Mouse (Mus musculus): ENCODE measurements around the gene Nos1. TPM values are rescaled to one million over a fixed set of nuclear protein-coding genes. Genes with fewer than 3 reads are reported as not detected.
A peak's percentile ranks its signal among the peaks of the same experiment; 100 is the strongest.

The Nos1 gene
- polyA plus RNA-seq, 1 experiment from 2014 or later, result 0.60 TPM

GRCm38 (mm10) chr5:117964750-117965149 lies 183.9 kb downstream of the Nos1 start:
- Histone ChIP-seq H3K4me1 (no peaks in the 10 kb centered on the region), H3K27ac (replicated peaks) (no peak overlapping the region), H3K9me3 (replicated peaks) (no peaks in the 10 kb centered on the region), H3K27me3 (no peaks in the 10 kb centered on the region), H3K4me3 (replicated peaks) (no peak overlapping the region), H3K9ac (no peak overlapping the region), H3K4me2 (replicated peaks) (no peak overlapping the region), H3K36me3 (no peaks in the 10 kb centered on the region)
- ATAC-seq (ENCODE audit: insufficient number of reproducible peaks, low FRiP score, low TSS enrichment, low read depth), result no peak
- WGBS, result 36% methylated on average over 9 of the region's 9 CpGs

DNA sequence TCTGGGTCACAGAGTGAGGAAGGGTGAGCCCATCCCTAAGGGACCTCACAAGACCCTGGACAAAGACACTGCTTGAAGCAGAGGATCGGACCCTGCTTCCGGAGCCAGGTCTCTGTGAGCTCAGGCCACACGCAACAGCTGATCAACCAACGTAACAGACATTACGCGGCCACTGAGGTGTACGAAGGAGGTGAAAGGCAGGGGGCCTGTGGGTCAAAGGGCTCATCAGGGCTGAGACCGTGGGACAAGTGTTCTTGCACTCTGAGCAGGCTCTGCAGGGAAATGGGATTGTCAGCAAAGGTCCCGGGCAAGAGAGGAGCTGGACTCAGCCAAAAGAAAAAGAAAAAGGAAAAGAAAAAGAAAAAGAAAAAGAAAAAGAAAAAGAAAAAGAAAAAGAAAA lies 186.1 kb downstream of the Nos1 start:
- no peaks in the 10 kb centered on the region for H3K9me3 ChIP-seq (replicated peaks)
- H3K4me3 ChIP-seq (replicated peaks), result no peak overlapping the region
- H3K4me2 ChIP-seq (replicated peaks), result no peak overlapping the region
- no peak for ATAC-seq (ENCODE audit: insufficient number of reproducible peaks, low FRiP score, low TSS enrichment, low read depth)
- H3K27me3 ChIP-seq, result no peaks in the 10 kb centered on the region
- H3K27ac ChIP-seq (replicated peaks), result no peak overlapping the region
- H3K9ac ChIP-seq, result no peak overlapping the region
- no peaks in the 10 kb centered on the region for H3K4me1 ChIP-seq
- H3K36me3 ChIP-seq, result no peaks in the 10 kb centered on the region
- WGBS, result 69% methylated on average over 9 of the region's 9 CpGs

DNA sequence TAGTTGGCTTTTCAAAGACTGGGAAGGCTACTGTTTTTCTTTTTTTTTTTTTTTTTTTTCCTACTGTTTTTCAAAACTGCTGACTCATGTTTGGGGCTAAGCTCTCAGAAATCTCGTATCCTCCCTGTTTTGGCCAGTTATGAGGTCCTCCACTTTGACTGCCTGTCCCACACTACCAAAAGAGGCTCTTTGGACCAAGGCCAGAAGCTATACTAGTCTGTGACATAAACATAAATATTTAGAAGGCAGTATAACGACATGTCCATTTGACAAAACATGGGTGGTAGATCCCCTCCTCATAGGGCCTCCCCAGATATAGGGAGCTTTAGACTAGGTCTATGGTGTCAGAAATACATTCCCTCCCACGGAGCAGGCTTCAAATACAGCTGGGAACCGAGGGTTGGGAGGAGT lies 186.8 kb downstream of the Nos1 start:
- Histone ChIP-seq H3K27me3 (no peaks in the 10 kb centered on the region), H3K4me2 (replicated peaks) (no peak overlapping the region), H3K4me1 (no peaks in the 10 kb centered on the region), H3K9me3 (replicated peaks) (no peaks in the 10 kb centered on the region), H3K36me3 (no peaks in the 10 kb centered on the region), H3K4me3 (replicated peaks) (no peak overlapping the region), H3K27ac (replicated peaks) (no peak overlapping the region), H3K9ac (no peak overlapping the region)
- WGBS, result 55% methylated on average over 4 of the region's 4 CpGs
- ATAC-seq (ENCODE audit: insufficient number of reproducible peaks, low FRiP score, low TSS enrichment, low read depth), result no peak

DNA sequence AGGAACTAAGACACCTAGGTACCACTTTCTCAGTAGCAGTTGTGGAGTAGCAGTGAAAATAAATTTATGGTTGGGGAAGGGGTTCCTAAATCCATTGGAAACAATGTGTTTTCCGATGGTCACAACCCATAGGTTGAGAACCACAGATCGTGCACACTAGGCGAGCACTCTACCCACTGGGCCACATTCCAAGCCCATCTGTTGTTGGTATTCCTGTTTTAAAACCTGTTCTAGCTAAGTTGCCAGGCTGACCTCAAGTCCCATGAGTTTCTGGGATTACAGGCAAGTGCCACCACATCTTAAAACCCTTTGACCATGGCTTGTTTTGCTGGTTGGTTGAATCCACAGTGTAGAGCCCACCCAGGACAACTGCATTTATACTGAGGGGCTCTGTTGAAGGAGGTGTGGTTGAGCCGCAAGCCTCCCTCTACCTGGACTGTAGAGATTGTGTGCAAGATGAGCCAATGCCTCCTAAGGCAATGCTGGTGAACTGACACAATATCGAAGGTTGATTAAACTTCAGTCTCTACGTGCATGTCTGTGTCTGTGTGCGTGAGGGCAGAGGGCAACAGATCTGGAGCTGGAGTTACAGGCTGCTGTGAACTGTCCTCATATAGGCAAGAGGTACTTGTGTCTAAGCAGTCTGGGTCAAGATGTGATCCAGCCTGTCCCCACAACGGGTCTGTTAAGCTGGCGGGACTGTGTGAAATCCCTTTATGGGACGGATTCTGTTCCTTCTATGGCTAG lies 189.0 kb downstream of the Nos1 start:
- H3K27ac ChIP-seq (replicated peaks), result no peak overlapping the region
- no peaks in the 10 kb centered on the region for H3K27me3 ChIP-seq
- H3K9me3 ChIP-seq (replicated peaks), result no peaks in the 10 kb centered on the region
- no peak overlapping the region for H3K4me2 ChIP-seq (replicated peaks)
- H3K4me1 ChIP-seq, result no peaks in the 10 kb centered on the region
- ATAC-seq (ENCODE audit: insufficient number of reproducible peaks, low FRiP score, low TSS enrichment, low read depth), result no peak
- no peak overlapping the region for H3K4me3 ChIP-seq (replicated peaks)
- H3K36me3 ChIP-seq, result no peaks in the 10 kb centered on the region
- WGBS, result 83% methylated on average over 10 of the region's 10 CpGs
- H3K9ac ChIP-seq, result no peak overlapping the region

- WGBS, result 22% methylated on average over 19 of the region's 19 CpGs
- Histone ChIP-seq H3K27me3 (no peaks in the 10 kb centered on the region), H3K9ac (peak overlapping the region; percentile 95; the same call in 1 of the 2 replicates), H3K9me3 (replicated peaks) (no peaks in the 10 kb centered on the region), H3K4me2 (replicated peaks) (peak overlapping the region; percentile 77), H3K36me3 (peaks cover 15% of the 10 kb centered on the region), H3K4me1 (peaks cover 16% of the 10 kb centered on the region), H3K4me3 (replicated peaks) (peak overlapping the region; percentile 99), H3K27ac (replicated peaks) (no peak overlapping the region; the same call in 1 of the 2 replicates)
- no peak for ATAC-seq (ENCODE audit: insufficient number of reproducible peaks, low FRiP score, low TSS enrichment, low read depth)
These were observed 195.4 kb downstream of the Nos1 start for GRCm38 (mm10) chr5:117976263-117976656.

GRCm38 (mm10) chr5:117976657-117977500 lies 196.0 kb downstream of the Nos1 start, which contains the start of gene Fbxo21:
Gene Fbxo21, plus strand, starts transcription at chr5:117976730.
- Histone ChIP-seq H3K4me3 (replicated peaks) (peak within 1 kb of the TSS; percentile 99), H3K27me3 (no peaks in the 10 kb centered on the region), H3K4me2 (replicated peaks) (peak within 1 kb of the TSS; percentile 77), H3K9me3 (replicated peaks) (no peaks in the 10 kb centered on the region), H3K36me3 (peaks cover 20% of the 10 kb centered on the region), H3K9ac (peak within 1 kb of the TSS; percentile 95), H3K27ac (replicated peaks) (peak within 1 kb of the TSS; percentile 82), H3K4me1 (peaks cover 16% of the 10 kb centered on the region)
- under 1% methylated on average over 83 of the region's 88 CpGs for WGBS
- ATAC-seq (ENCODE audit: insufficient number of reproducible peaks, low FRiP score, low TSS enrichment, low read depth), result peak; percentile 93

GRCm38 (mm10) chr5:117977501-117978158 lies 196.8 kb downstream of the Nos1 start:
- Histone ChIP-seq H3K27me3 (no peaks in the 10 kb centered on the region), H3K4me3 (replicated peaks) (peak overlapping the region; percentile 99), H3K4me2 (replicated peaks) (peak overlapping the region; percentile 77), H3K27ac (replicated peaks) (peak overlapping the region; percentile 82), H3K36me3 (peaks cover 20% of the 10 kb centered on the region), H3K4me1 (peaks cover 16% of the 10 kb centered on the region), H3K9me3 (replicated peaks) (no peaks in the 10 kb centered on the region), H3K9ac (peak overlapping the region; percentile 95; the same call in 1 of the 2 replicates)
- no peak for ATAC-seq (ENCODE audit: insufficient number of reproducible peaks, low FRiP score, low TSS enrichment, low read depth)
- 7% methylated on average over 29 of the region's 30 CpGs for WGBS

DNA sequence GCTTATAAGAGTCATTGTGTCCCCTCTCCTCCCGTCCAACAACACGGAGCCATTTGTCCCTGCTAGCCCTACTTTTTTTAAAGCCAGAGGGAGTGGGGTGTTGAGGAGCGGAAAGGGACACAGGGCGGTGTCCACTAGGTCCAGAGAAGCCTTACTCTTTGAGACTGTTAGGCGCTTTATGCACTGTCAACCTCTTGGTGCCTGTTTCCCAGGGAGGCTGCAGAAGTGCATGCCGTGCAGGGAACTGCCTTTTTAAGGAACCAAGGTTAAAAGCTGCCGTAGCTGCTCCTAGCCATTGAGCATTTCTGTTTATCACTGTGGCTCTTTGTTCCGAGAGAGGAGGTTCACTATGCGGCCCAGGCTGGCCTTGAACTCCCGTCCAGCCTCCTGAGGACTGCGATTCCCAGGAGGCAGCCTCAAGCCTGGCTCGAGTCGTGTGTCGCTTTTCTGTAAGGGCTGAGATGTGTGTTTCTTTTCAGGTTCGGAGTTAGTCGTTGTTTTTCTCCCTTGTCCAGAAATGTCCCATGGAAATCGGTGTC lies 197.4 kb downstream of the Nos1 start:
- Histone ChIP-seq H3K27ac (replicated peaks) (0 out of 2 replicates have a peak overlapping the region, but pooled peaks have one; percentile 13), H3K4me2 (replicated peaks) (peak overlapping the region; percentile 77), H3K36me3 (peaks cover 26% of the 10 kb centered on the region), H3K4me3 (replicated peaks) (peak overlapping the region; percentile 99), H3K9ac (no peak overlapping the region; the same call in 1 of the 2 replicates), H3K4me1 (peaks cover 16% of the 10 kb centered on the region), H3K27me3 (no peaks in the 10 kb centered on the region), H3K9me3 (replicated peaks) (no peaks in the 10 kb centered on the region)
- WGBS, result 59% methylated on average over 17 of the region's 17 CpGs
- ATAC-seq (ENCODE audit: insufficient number of reproducible peaks, low FRiP score, low TSS enrichment, low read depth), result no peak

- peaks cover 34% of the 10 kb centered on the region for H3K36me3 ChIP-seq
These were observed 198.2 kb downstream of the Nos1 start for GRCm38 (mm10) chr5:117979082-117979481.

DNA sequence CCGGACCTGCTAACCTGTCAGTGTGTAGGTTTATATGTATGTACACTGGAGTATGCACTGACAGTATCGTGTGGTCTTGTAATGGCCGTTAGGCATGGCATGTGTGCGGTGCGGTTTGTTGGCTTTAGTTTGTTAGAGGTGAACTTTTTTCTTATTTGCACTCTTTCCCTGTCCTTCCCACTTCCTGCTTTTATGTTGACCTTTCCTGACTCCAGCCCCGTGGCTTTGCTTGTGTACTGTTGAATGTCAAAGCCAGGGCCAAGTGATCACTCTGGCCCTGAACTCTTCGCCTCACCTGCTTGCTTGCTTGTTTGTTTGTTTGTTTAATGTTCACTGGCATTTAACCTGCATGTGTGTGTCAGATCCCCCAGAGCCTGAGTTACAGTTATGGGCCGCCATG lies 200.1 kb downstream of the Nos1 start:
- Histone ChIP-seq H3K9me3 (replicated peaks) (no peaks in the 10 kb centered on the region), H3K4me3 (replicated peaks) (no peak overlapping the region), H3K27me3 (no peaks in the 10 kb centered on the region), H3K9ac (no peak overlapping the region), H3K27ac (replicated peaks) (no peak overlapping the region), H3K4me2 (replicated peaks) (no peak overlapping the region), H3K36me3 (peaks cover 39% of the 10 kb centered on the region), H3K4me1 (peaks cover 16% of the 10 kb centered on the region)
- 79% methylated on average over 8 of the region's 8 CpGs for WGBS
- no peak for ATAC-seq (ENCODE audit: insufficient number of reproducible peaks, low FRiP score, low TSS enrichment, low read depth)

More at GRCm38 (mm10) chr5:117979082-117979481, 198.2 kb downstream of the Nos1 start:
- no peaks in the 10 kb centered on the region for H3K27me3 ChIP-seq
- peaks cover 16% of the 10 kb centered on the region for H3K4me1 ChIP-seq
- H3K9ac ChIP-seq, result no peak overlapping the region
- no peak for ATAC-seq (ENCODE audit: insufficient number of reproducible peaks, low FRiP score, low TSS enrichment, low read depth)
- no peak overlapping the region for H3K27ac ChIP-seq (replicated peaks)
- 83% methylated on average over 5 of the region's 5 CpGs for whole genome bisulfite sequencing
- H3K4me3 ChIP-seq (replicated peaks), result no peak overlapping the region
- no peak overlapping the region for H3K4me2 ChIP-seq (replicated peaks)
- no peaks in the 10 kb centered on the region for H3K9me3 ChIP-seq (replicated peaks)

DNA sequence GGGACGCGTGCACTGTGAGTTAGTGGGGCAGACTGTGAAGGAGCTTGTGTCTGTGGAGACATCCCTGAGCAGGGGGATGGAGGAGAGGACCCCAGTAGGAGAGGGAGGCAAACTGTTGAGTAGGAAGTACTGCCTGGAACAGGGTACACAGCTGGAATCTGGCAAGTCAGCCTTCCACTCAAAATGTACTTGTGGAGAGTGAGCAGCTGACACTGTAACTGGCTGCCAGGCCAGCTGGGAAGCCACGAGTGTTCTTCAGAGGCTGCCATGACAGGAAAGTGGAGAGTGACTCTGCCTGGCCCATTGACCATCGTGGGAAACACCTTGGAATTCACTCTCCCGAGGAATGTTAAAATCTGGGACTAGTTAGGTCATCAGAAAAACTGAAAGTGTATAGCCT lies 201.1 kb downstream of the Nos1 start:
- ATAC-seq (ENCODE audit: insufficient number of reproducible peaks, low FRiP score, low TSS enrichment, low read depth), result no peak
- Histone ChIP-seq H3K27me3 (no peaks in the 10 kb centered on the region), H3K9me3 (replicated peaks) (no peaks in the 10 kb centered on the region), H3K4me1 (peaks cover 13% of the 10 kb centered on the region), H3K4me2 (replicated peaks) (no peak overlapping the region), H3K4me3 (replicated peaks) (no peak overlapping the region), H3K9ac (no peak overlapping the region), H3K36me3 (peaks cover 49% of the 10 kb centered on the region), H3K27ac (replicated peaks) (no peak overlapping the region)
- WGBS, result 70% methylated on average over 5 of the region's 5 CpGs

Data from embryonic facial prominence, embryonic 15.5 days (tissue).